Mouse (Mus musculus) frontal cortex, postnatal 14 days (tissue): ENCODE results near the gene Leprot.
A peak's percentile ranks its signal among the peaks of the same experiment; 100 is the strongest.

ENCODE experiments used
- DNase-seq, 2 experiments: peaks; one replicate each; pipeline ENCODE4 v3.0.0; 2022; ENCODE audit warnings: low spot score in 2 of 2

Gene Leprot

GRCm38 (mm10) chr4:101664160-101664750 lies 16.7 kb downstream of the Leprot start:
- DNase-seq: peak in 1 of 2 experiments; percentile 29

GRCm38 (mm10) chr4:101664766-101665165 lies 17.2 kb downstream of the Leprot start:
- no peak for DNase-seq

DNA sequence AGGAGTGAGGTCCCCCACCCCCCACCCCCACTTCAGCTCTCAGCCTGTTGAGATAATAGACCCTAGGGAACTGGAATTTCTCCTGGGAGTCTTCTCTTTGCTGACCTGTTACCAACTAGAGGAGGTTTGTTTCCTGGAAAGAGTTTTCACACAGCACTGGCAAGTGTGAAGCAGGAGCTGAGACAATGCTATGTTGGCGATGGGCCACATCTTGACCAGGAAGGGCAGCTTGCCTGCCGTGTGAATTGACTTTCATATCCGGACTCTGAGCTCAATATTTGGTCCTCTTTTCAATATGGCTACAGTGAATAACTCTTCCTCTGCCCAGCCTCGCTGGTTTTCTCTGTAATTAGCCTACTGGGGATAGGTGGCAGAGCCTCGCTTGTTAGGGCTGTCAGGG lies 21.6 kb downstream of the Leprot start:
- DNase-seq: no peak

DNA sequence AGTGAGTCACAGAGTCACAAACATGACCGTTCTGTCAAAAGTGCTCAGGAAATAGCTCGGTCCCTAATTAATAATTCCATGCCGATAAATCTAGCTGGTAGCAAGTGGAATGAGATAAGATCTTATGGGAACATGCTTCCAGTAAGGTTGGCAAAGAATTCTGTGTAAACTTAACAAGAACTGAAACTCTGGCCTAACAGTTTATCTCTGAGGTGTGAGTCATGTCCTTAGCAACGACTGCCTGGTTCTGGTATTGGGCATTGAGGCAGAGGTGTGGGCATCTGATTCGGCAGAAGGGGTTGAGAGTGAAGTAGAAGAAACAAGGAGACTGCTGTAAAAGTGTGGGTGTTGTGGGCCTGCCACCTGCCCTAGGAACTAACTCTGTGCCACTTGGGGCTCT lies 22.3 kb downstream of the Leprot start:
- no peak for DNase-seq

DNA sequence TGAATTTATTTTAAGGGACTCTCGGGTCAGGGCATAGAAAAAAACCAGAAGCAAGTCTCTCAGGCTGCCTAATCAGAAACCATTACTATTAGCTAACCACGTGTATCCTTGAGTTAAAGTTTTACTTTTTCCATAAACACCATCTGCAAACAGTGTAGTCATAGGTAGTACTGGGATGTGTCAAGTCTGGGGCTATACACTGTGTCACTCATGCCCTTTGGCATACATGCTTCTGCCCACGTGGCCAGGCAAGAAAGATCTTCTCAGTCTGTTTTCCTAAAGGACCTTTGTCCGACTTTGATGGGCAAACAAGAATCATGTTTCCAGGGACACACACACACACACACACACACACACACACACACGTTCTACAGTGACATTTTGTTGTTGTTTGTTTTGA lies 27.3 kb downstream of the Leprot start:
- DNase-seq: no peak

- DNase-seq: no peak
Measured at GRCm38 (mm10) chr4:101675726-101676125, 28.2 kb downstream of the Leprot start.

DNA sequence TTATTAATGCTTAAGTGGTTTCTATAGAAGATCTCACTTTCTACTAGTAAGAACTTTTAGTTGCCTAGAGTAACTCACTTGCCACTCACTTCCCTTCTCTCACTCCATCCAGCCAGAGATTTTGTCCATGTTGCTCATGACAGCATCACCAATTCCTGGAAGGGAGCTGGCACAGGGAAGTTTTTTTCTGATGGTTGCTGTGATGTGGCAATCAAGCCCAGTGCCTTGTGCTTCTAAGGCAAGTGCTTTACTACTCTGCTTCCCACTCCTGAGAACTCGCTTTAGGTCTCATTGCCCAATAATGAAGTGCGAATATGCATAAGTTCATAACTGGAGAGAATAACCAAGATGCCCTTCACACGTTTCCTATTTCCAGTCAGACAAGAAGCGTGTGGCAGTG lies 35.1 kb downstream of the Leprot start:
- DNase-seq: no peak

DNA sequence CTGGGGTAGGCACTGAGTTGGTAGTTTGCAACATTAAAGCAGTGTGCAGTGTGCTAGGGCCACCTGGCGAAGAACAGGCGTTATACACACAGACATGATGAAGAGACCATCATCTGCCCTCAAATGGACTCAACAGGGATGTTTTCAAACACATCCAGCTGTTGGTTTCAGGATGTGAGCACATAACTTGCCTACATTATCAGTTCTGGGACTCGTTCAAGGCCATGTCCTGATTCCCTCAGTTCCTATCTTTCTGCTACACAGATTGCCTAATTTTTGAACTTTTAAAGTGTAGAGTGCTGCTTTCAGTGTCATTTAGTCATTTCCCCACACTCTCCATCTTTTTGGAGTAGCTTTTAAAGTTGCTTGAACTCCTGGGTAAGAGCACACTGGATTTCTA lies 35.6 kb downstream of the Leprot start:
- no peak for DNase-seq

- no peak for DNase-seq
Measured at GRCm38 (mm10) chr4:101684821-101685220, 37.3 kb downstream of the Leprot start.

DNA sequence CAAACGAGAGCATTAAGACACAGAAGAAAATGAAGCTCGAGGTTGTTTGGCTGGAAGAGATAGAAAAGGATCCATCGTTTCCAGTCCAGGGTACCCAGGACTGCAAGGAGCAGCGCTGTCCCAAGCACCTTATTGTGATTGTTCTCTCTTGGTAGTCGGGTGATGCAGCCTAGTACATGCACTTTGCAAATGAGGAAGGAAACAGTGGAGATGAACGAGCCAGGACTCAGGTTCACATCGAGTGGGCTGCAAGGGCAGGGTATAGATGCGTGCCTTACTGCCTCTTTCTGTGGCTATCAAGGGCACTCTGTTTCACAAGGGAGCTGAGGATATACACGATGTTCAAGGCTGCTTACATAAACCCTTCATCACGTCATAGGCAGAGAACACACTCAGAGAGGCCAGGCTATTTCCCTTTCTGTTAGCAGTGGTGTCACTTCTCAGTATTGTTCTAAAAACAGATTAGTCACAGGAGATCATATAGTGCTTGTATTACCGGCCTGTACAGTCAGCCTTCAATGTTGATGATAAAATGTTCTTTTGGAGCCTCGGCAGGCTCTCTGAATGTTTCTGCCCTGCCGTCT lies 38.8 kb downstream of the Leprot start:
- DNase-seq: no peak

GRCm38 (mm10) chr4:101689241-101689640 lies 41.7 kb downstream of the Leprot start:
- DNase-seq: no peak

DNA sequence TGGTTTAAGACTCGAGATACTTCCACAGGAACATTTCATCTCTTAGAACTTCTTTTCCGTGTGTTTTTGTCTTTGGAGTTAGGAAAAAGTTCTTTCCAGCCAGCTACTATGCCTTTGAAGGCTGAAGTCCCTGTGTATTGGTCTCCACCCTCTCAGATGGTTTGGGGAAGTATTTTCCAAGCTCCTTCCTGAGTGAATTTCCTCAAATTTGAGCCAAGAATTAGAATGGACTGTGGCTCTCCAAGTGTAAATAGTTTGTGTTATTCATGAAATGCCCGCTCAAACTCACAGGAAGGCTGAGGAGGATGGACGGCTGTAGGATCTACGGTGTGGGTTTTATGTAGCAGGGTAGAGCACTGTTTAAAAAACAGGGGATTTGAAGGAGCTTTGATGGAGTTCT lies 42.1 kb downstream of the Leprot start:
- no peak for DNase-seq

DNA sequence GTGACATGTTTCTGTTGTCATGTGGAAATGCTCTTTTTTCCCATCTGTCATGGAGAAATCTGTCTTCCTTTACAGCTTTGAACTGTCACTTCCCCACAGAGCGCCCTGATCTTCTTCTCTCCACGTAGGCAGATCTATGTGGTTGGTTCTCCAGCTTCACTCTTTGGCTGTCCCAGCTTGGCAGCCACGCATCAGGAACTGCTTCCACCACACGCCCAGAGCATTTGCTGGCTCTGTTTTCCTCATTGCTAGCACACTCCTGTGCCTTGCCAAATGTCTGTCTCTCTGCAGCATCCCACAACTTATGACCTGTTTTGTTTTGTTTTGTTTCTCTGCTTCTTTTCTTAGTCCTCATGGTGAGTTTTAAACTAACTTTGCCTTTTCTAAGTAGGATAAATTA lies 45.4 kb downstream of the Leprot start:
- DNase-seq: peak in 1 of 2 experiments; percentile 8

- DNase-seq: no peak
Measured at GRCm38 (mm10) chr4:101694529-101694928, 47.0 kb downstream of the Leprot start.

GRCm38 (mm10) chr4:101697236-101697635 lies 49.7 kb downstream of the Leprot start:
- DNase-seq: no peak

- DNase-seq: no peak
Measured at GRCm38 (mm10) chr4:101699423-101699822, 51.9 kb downstream of the Leprot start.

- DNase-seq: no peak
Measured at GRCm38 (mm10) chr4:101700892-101701640, 53.5 kb downstream of the Leprot start.

- DNase-seq: no peak
Measured at GRCm38 (mm10) chr4:101705325-101705724, 57.8 kb downstream of the Leprot start.

GRCm38 (mm10) chr4:101707234-101707633 lies 59.7 kb downstream of the Leprot start:
- no peak for DNase-seq

GRCm38 (mm10) chr4:101707953-101708352 lies 60.4 kb downstream of the Leprot start:
- no peak for DNase-seq
